Mouse (Mus musculus) cerebellum, postnatal 25 days (tissue): ENCODE results near the gene Nox1.
A peak's percentile ranks its signal among the peaks of the same experiment; 100 is the strongest.
"Not testable (repeated sequence)": the region's sequence is repeated elsewhere in the genome, so short reads cannot be mapped to it uniquely, and the experiment has no call there.

Experiments
- DNase-seq, 2 experiments: peaks; one replicate each; pipeline ENCODE4 v3.0.0; 2021; ENCODE audit warnings: mixed read lengths in 2 of 2

The Nox1 gene

GRCm38 (mm10) chrX:134221856-134222255, at the start of gene Nox1:
Gene Nox1, minus strand, starts transcription at chrX:134221956.
- DNase-seq: no peak

DNA sequence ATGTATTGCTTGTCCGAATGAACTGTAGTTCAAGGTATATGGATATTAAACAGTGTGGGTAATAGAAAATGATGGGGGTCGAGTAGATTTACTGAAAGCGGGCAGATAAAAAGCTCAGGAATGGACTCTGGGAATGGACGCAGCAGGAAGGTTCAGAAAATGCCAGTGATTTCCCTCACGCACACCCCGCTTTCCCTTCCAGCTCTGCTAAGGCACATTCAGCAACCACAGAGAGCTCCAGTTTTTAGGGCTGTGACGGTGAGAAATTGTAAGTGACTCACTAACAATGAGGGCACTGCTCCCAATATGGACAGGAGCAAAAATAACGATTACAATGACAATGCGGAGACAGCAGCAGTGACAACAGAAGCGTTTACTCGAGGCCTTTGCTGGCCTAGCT, 40.4 kb upstream of the Nox1 start:
- no peak for DNase-seq

GRCm38 (mm10) chrX:134261191-134261590, 39.4 kb upstream of the Nox1 start:
- DNase-seq: no peak

GRCm38 (mm10) chrX:134248202-134248601, 26.4 kb upstream of the Nox1 start:
- no peak for DNase-seq

DNA sequence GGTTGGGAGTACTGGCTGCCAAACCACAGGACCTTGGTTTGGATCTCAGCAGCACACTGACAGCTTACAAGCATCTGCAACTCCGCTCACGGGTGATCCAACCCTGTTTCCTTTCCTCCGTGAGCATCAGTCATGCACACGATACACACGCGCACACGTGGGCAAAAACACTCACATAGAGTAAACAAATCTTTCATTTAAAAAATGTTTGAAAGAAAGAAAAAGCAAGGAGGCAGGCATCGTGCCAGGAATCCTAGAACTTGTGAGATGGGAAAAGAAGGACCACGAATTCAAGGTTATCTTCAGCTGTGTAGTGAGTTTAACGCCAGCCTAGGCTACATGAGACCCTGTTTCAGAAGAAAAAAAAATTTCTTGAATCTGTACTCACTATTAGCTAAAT, 24.2 kb upstream of the Nox1 start:
- no peak for DNase-seq

- DNase-seq: no peak
Measured at GRCm38 (mm10) chrX:134238266-134238665, 16.5 kb upstream of the Nox1 start.

DNA sequence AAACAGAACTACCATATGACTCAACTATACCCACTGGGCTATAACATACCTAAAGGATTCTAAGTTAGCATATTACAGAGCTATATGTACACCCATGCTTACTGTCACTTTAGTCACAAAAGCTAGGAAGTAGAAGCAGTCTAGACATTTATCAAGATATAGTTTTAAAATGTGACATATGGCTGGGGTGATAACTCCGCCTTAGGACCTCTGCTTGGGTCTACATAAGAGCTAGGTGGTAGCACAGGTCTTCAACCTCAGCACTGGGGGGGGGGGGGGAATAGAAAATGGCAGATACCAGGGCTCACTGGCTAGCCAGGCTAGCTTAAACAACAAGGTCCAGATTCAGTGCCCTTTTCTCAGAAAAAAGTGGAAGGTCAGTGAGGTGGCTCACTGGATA, 11.3 kb upstream of the Nox1 start:
- no peak for DNase-seq

- DNase-seq: no peak
Measured at GRCm38 (mm10) chrX:134220618-134221017, 1.1 kb downstream of the Nox1 start.

GRCm38 (mm10) chrX:134218161-134218560, 3.6 kb downstream of the Nox1 start:
- DNase-seq: no peak

DNA sequence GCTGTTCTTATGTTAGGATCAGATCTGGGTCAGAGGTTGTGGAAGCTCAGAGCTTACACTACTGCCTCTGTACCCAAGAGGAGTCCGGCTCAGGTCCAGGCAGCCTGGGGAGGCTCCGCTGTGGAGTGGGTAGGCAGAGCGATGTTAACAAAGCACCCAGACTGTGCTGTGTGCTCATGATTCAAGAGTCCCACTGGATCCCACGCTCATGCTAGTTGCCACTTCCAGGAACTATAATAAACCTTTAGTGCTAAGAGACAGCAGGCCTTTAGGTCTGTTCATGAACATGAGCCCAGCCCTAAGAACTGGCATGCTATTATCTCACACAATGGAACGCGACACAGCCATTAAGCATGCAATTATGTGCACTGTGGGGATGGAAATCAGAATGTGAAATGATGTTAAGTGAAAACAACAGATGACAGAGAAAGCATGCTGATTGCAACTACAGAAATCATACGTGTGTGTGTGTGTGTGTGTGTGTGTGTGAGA, 10.6 kb downstream of the Nox1 start:
- DNase-seq: no peak

GRCm38 (mm10) chrX:134208491-134208890, 13.3 kb downstream of the Nox1 start:
- no peak for DNase-seq

- not testable (repeated sequence) for DNase-seq
Measured at GRCm38 (mm10) chrX:134187201-134187600, 34.6 kb downstream of the Nox1 start, which contains the start of gene Arl13a. Gene Arl13a, plus strand, starts transcription at chrX:134187501.

- no peak for DNase-seq
Measured at GRCm38 (mm10) chrX:134174699-134175098, 47.1 kb downstream of the Nox1 start.

DNA sequence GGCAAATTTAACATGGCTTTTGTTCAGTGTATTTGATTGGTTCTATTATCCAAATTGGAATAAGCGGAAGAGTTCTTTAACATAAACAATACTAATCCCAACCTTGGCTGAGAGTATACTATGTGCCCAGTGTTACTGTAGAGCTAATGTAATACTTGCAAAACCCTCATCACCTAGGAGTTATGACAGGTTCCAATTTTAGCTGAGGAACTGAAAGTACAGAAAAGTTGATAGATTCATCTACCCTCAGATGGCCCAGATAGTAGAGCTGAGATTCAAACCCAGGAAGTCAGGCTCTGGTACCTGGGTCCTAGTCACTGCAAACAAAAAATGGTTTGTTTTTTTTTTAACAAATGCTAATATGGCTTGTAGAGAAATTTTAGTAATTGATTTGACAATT, 51.2 kb downstream of the Nox1 start:
- no peak for DNase-seq

DNA sequence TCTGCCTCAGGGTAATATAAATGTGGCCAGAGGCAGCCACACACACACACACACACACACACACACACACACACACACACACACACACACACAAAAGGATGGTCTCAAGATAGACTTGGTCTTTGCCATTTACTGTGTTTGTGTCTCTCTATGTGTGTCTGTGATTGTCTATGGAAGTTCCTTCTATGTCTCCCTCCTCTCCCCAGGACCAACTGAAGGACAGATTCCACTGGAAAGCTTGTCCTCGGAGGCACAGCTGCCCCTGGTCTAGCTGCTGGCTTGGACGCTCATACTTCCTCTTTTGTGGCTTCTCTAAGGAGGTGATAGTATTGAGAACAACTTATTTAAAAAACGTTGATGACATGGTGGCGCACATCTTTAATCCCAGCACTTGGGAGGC, 58.3 kb downstream of the Nox1 start:
- no peak for DNase-seq

GRCm38 (mm10) chrX:134162826-134163225, 58.9 kb downstream of the Nox1 start:
- peak; percentile 40 to 45 for DNase-seq

DNA sequence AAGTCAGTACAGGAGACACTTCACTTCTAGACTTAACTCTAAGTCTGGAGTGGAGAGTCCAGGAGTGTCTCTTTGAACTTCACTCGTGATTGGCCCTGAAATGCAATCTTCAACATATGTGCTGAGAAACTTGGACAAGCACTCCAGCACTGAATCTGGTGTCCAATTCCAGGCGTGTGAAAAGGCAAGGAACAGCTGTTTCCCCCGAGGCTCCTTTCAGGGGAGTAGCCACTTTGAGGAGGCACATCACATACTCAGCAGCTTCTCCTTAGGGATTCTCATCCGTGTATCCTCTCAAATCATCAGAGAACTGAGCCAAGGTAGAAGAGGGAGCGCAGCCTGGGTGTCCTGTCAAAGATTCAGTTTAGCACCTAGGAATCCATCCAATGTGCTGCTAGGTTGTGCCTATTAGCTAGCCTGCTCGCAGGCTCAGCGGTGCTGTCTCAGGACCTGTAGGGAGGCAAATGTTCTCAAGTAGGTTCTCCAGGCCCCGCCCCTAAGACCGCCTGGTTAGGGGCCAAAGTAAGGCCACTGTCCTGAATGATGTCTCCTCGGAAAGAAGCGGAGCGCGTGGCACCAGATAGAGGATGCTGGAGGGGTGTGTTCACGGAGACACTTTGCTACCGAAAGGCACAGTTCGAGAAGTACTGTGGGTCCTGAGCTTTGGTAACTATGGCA, 59.6 kb downstream of the Nox1 start, which contains the start of gene Xkrx:
Xkrx (minus strand) TSS at position 34 of the 678 bp plus-strand sequence.
- peak; percentile 22 to 30 for DNase-seq

GRCm38 (mm10) chrX:134160442-134160841, 61.3 kb downstream of the Nox1 start:
- DNase-seq: no peak

- DNase-seq: no peak
Measured at GRCm38 (mm10) chrX:134158151-134158550, 63.6 kb downstream of the Nox1 start.

GRCm38 (mm10) chrX:134141986-134142385, 79.8 kb downstream of the Nox1 start:
- DNase-seq: no peak

DNA sequence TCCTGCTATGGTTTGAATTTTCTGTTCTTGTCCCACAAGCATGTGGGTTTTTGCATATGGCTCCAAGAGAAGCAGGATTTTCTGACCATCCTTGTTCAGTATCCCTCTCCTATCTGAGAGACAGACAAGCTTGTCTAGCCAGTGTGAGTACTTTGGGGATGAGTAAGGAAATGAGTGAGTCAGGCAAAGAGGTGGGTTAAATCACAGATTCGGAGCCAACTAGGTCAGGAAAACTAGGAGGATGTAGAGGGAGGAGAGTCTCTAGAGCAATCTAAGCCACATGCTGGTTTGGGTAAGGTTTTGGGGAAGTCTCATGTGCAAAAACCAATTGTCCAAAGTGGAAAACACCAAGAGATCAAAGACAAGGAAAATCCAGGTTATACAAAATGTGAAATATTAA, 80.2 kb downstream of the Nox1 start:
- no peak for DNase-seq

DNA sequence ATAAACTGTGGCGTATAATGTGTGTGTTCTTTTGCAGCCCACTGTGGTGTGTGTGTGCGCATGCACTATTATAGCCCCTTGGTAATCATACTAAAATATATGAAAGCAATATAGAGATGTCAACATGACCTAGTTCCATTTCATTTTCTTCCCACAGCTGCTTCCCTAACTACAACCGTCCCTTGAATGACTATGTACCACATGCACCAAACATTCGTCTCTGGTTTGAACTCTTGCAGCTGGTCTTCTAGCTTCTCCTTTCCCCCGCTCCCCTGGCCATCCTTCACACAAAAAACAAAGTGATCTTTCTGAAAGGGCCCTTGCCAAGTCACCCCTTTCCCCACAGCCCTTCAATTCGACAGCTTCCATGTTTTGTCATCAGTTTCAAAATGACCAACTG, 81.7 kb downstream of the Nox1 start:
- DNase-seq: no peak

DNA sequence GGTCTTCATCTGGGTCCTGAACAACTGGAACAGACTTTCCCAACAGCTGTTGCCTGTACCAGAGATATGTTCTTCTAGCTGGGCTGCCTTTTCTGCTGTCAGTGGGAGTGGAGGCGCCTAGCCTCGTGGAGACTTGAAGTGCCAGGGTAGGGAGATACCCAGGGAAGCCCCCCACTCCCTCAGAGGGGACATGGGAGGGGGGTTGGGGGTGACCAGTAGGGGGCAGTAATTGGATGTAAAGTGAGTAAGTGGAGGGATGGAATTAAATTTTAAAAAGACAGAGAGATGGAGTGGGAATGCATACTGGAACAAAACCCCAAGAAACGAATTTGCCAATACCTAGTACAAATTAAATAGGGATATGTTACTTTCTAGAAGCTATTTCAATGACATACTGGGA, 87.9 kb downstream of the Nox1 start:
- no peak for DNase-seq

DNA sequence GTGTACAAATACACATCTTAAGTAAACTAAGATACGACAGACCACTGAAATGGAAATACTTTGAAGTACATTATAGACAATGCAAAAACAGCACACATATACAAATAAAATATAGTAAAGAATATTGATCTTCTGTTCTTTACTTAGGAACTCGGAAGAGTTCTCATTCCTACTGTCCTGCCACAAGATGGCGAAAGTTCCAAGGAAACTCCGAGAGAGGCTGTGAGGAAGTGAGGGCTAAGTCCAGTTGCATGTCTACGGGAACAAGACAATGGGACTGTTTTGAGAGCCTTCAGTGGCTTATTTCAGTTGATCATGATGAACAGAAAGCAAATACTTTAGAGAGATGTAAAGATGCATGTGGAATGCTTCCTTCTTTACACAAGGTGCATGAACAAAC, 89.5 kb downstream of the Nox1 start:
- DNase-seq: peak in 1 of 2 experiments; percentile 25

GRCm38 (mm10) chrX:134128549-134128948, 93.2 kb downstream of the Nox1 start:
- DNase-seq: no peak
